Mouse (Mus musculus) ES-E14 (cell line): Measurements from ENCODE around the gene Cisd1.

ENCODE experiments used
- HCFC1 ChIP-seq: IDR thresholded peaks from 2 replicates; pipeline ENCODE4 v1.6.1; 2012; ENCODE audit warnings: low read length, inconsistent platforms, borderline replicate concordance; ENCODE audit not compliant: insufficient read depth
- ZC3H11A ChIP-seq: IDR thresholded peaks from 2 replicates; pipeline ENCODE4 v1.6.1; 2012; ENCODE audit warnings: low read depth, mild to moderate bottlenecking, inconsistent platforms, low read length, borderline replicate concordance
- ZNF384 ChIP-seq: IDR thresholded peaks from 2 replicates; pipeline ENCODE4 v1.6.1; 2012; ENCODE audit warnings: low read depth, low read length, inconsistent platforms

- TF ChIP-seq ZNF384 (no peak), ZC3H11A (no peak), HCFC1 (no peak)
Observed at GRCm38 (mm10) chr10:71363440-71363839, 18.7 kb upstream of the Cisd1 start.
